Comparison of ENCODE assay signal across 8 mouse cellular contexts in the genomic region with DNA sequence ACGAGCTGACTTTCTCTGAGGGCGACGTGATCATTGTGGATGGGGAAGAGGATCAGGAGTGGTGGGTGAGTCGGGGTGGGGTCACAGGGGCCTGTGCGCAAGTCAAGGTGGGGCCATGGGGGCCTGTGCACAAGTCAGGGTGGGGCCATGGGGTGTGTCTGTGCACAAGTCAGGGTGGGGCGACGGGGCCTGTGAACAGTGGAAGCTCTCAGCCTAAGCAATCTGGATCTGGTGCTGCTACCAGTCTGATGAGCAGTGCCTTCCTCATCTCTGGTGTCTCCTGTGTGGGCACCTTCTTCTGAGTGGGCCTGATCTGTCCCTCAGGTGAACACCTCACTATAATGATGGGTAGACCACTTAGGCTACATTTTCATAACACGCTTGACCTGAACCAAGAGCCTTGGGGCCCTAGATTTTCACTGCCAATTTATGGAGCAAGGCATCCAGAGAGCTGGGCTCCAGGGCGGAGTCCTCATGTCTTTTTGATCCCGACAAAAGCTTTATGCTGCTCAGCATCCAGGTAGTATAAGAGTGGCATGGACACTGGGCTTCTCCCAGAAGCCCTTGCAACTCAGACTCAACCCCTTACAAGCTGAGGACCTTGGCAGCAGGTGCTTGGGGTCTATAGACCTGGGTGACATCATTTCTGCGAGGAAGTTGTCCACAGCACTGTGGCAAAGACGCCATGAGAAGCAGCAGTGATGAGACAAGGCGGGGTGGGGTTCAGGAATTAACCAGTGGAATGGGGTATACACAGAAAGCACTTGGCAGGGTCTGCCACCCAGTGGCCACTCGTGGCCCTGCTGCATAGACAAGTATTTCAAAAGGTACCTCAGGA. TPM values are rescaled to one million over a fixed set of nuclear protein-coding genes. Genes with fewer than 3 reads are reported as not detected.
A peak's percentile ranks its signal among the peaks of the same experiment; 100 is the strongest.
DNase-seq lines count a peak whose midpoint lies in the region; ATAC-seq and TF ChIP-seq lines count a peak whose summit lies in the region.

No protein-coding gene starts in this region.

- intact Hi-C loops in gastrocnemius, postnatal 36 days (cut with DNase I), result no loop called here
- intact Hi-C loops in left cerebral cortex, postnatal 10 days (cut with DNase I), result loop anchor here (2.0 to 10.0 kb wide), 2 partner anchors 155 to 191 kb away; no protein-coding TSS in a partner anchor

- no peak overlapping the region for H3K4me2 ChIP-seq in intestine, embryonic 15.5 days (replicated peaks)

- no peaks in the 10 kb centered on the region for H3K9me3 ChIP-seq in intestine, embryonic 15.5 days

- H3K27ac ChIP-seq in spleen, adult 2 months (ENCODE audit: insufficient read depth, low read length), result no peak overlapping the region
- no peak overlapping the region for H3K27ac ChIP-seq in intestine, embryonic 15.5 days

- H3K36me3 ChIP-seq in spleen, adult 2 months (ENCODE audit: control insufficient read depth, insufficient read depth, low read length), result peaks cover 9% of the 10 kb centered on the region; the same call in 1 of the 2 replicates
- peaks cover 18% of the 10 kb centered on the region for H3K36me3 ChIP-seq in intestine, embryonic 15.5 days

- ATAC-seq in intestine, embryonic 15.5 days, result peak; percentile 79
- ATAC-seq in megakaryocyte, adult 5-6 weeks (ENCODE audit: poor library complexity, severe bottlenecking), result peak; percentile 64; the same call in 1 of the 2 replicates

- peak; percentile 41; the same call in 1 of the 2 replicates for TF ChIP-seq CTCF in spleen, adult 2 months (IDR thresholded peaks at IDR 0.05; ENCODE audit: extremely low read depth, insufficient read depth, insufficient read length, insufficient replicate concordance)

- no peaks in the 10 kb centered on the region for H3K27me3 ChIP-seq in spleen, adult 2 months (ENCODE audit: control insufficient read depth, insufficient read depth, low read length)
- H3K27me3 ChIP-seq in intestine, embryonic 15.5 days (replicated peaks), result no peaks in the 10 kb centered on the region

- H3K4me3 ChIP-seq in spleen, adult 2 months (ENCODE audit: extremely low read depth, insufficient read depth, insufficient read length), result no peak overlapping the region
- H3K4me3 ChIP-seq in intestine, embryonic 15.5 days (replicated peaks), result no peak overlapping the region

- no peak overlapping the region for H3K9ac ChIP-seq in intestine, embryonic 15.5 days

- peak in 1 of 2 experiments; percentile 22 for DNase-seq in spleen, adult 2 months (ENCODE audit: low read depth in 1 of 2, low spot score in 2 of 2)
- no peak for DNase-seq in spleen, adult 12 weeks (ENCODE audit: low spot score)
- DNase-seq in embryo, embryonic 10.5 days (ENCODE audit: low spot score), result peak; percentile 70
- DNase-seq in gastrocnemius, postnatal 36 days, result peak; percentile 23 to 37
- DNase-seq in left cerebral cortex, postnatal 10 days (ENCODE audit: extremely low spot score in 1 of 2, low spot score in 2 of 2), result peak; percentile 71 to 81
- DNase-seq in right cerebral cortex, postnatal 4 days, result peak; percentile 76

- 0 out of 2 replicates have a peak, but pooled peaks cover 3% of the 10 kb centered on the region for H3K4me1 ChIP-seq in spleen, adult 2 months (ENCODE audit: control insufficient read depth, insufficient read depth, insufficient read length)
- peaks cover 4% of the 10 kb centered on the region; the same call in 1 of the 2 replicates for H3K4me1 ChIP-seq in intestine, embryonic 15.5 days (replicated peaks)

- no peak for TF ChIP-seq POLR2A in spleen, adult 2 months (IDR thresholded peaks at IDR 0.05; ENCODE audit: low read depth, low read length)

- 80% methylated on average over 14 of the region's 14 CpGs for WGBS in spleen, adult 2 months
- WGBS in intestine, embryonic 15.5 days, result 67% methylated on average over 14 of the region's 14 CpGs

RNA-seq across cellular contexts. Expression of a gene that starts 19.0 kb away (rescaled TPM):
- polyA plus RNA-seq in spleen, adult 2 months (2012; rRNA removed), result 25.4 and 26.2 TPM in 2 replicates
- 10 to 100 TPM; 16.7 to 18.8 TPM for total RNA-seq in gastrocnemius, postnatal 36 days (2021)
- polyA plus RNA-seq in intestine, embryonic 15.5 days (2015; fragmentation: Nextera tagmentation; extraction: Ambion mirVana), result 106 and 107 TPM in 2 replicates
- 10 to 100 TPM; 48.4 to 49.3 TPM for total RNA-seq in left cerebral cortex, postnatal 10 days (2021)
- 111 and 130 TPM in 2 replicates for total RNA-seq in megakaryocyte, adult 5-6 weeks (2015)
- 68.0 and 82.5 TPM in 2 replicates for total RNA-seq in megakaryocyte, adult 5-6 weeks (2017)

RNA-seq across cellular contexts. Expression of a gene that starts 19.9 kb away (rescaled TPM):
- 7.1 and 7.4 TPM in 2 replicates for polyA plus RNA-seq in spleen, adult 2 months (2012; rRNA removed)
- 10 to 100 TPM; 35.8 to 39.7 TPM for total RNA-seq in gastrocnemius, postnatal 36 days (2021)
- polyA plus RNA-seq in intestine, embryonic 15.5 days (2015; fragmentation: Nextera tagmentation; extraction: Ambion mirVana), result 37.6 and 46.1 TPM in 2 replicates
- 10 to 100 TPM; 36.4 to 38.8 TPM for total RNA-seq in left cerebral cortex, postnatal 10 days (2021)
- 47.5 and 50.9 TPM in 2 replicates for total RNA-seq in megakaryocyte, adult 5-6 weeks (2015)
- 28.6 and 35.0 TPM in 2 replicates for total RNA-seq in megakaryocyte, adult 5-6 weeks (2017)

RNA-seq across cellular contexts. Expression of a gene that starts 50.0 kb away (rescaled TPM):
- polyA plus RNA-seq in spleen, adult 2 months (2012; rRNA removed), result 36.3 and 39.3 TPM in 2 replicates
- total RNA-seq in gastrocnemius, postnatal 36 days (2021), result 1 to 10 TPM; 5.1 to 5.3 TPM
- 58.8 and 63.7 TPM in 2 replicates for polyA plus RNA-seq in intestine, embryonic 15.5 days (2015; fragmentation: Nextera tagmentation; extraction: Ambion mirVana)
- 10 to 100 TPM; 20.8 to 23.5 TPM for total RNA-seq in left cerebral cortex, postnatal 10 days (2021)
- 44.1 and 46.5 TPM in 2 replicates for total RNA-seq in megakaryocyte, adult 5-6 weeks (2015)
- 34.7 and 41.9 TPM in 2 replicates for total RNA-seq in megakaryocyte, adult 5-6 weeks (2017)
